Mouse (Mus musculus): ENCODE measurements at regions not wholly inside any gene's neighbourhood (a gene's known extent, or its start where the extent isn't known, plus 50 kb on each side); places are given as distances from the start of the nearest gene placed in this dataset.

- no peak for TF ChIP-seq CTCF (IDR thresholded peaks at IDR 0.05; ENCODE audit: low read depth)
- no peak for TF ChIP-seq EP300 (IDR thresholded peaks at IDR 0.05; ENCODE audit: low read depth)
Observed at GRCm38 (mm10) chr13:16453234-16453633, 441.6 kb downstream of the Inhba start.
